Mouse (Mus musculus): ENCODE data around the gene Itgb8. TPM values are rescaled to one million over a fixed set of nuclear protein-coding genes. Genes with fewer than 3 reads are reported as not detected.

Itgb8 gene
- polyA plus RNA-seq (2016; fragmentation: Nextera tagmentation; extraction: Ambion mirVana), result 14.9 and 15.6 TPM in 2 replicates

DNA sequence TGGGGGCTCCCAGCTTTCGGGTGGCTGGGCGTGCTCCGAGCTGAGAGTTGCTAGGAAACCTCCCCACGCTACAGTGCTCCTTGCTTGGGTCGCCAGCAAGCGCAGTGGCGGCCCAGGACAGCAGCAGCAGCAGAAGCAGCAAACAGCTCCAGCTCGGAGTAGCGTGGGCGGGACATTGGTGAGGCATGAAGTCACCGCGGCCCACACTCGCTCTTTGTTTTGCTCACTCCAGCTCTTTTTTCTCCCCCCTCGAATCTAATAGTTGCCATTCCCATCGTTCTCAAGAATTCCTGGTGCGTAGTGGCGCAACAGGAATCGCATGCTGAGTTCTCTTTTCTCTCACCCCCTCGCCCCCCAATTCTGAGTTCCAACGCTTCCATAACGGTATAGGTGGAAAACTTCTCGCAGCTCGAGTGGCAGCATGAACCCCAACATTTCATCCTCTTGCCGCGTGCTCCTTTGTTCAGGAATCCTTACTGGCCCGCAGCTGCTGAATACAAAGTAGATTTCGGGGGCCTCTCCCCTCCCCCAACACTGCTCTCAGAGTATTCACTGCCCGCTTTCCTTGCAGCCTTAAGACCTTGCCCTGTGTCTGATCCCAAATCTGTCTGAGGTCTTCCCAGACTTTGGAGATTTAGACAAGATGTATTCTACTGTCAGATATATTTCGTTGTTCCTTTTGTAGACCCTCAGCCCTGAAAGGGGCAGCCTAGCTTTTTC, at the start of gene Itgb8:
Gene Itgb8 (minus strand): TSS at position 107 of the 720 bp plus-strand sequence.
- 1% methylated on average over 29 of the region's 29 CpGs for WGBS

DNA sequence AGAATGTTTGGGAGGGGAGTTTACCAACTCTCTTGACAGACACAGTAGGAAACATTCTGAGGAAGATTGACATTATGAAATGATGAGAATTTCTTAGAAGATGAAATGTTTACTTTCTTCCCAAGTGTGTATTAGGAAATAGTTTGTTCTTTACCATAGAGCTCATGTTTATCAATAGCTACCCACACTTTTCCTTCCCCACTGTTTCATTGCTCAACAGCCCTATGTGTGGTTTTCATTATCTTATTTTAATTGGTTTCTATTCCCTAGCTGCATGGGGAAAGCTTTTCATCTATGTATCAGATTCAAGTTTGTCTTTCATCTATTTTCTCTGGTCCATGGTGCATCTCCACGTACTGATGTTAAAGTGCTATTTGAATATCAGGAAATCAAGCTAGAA, 37.7 kb upstream of the Itgb8 start:
- peaks cover 4% of the 10 kb centered on the region; the same call in 1 of the 2 replicates for H3K4me1 ChIP-seq
- H3K9ac ChIP-seq, result no peak overlapping the region
- H3K27ac ChIP-seq, result no peak overlapping the region
- H3K9me3 ChIP-seq, result no peaks in the 10 kb centered on the region
- no peaks in the 10 kb centered on the region for H3K36me3 ChIP-seq
- 88% methylated on average over 1 of the region's 1 CpGs for WGBS
- H3K4me3 ChIP-seq, result no peak overlapping the region
- no peak overlapping the region for H3K4me2 ChIP-seq (replicated peaks)
- no peak for ATAC-seq (ENCODE audit: low FRiP score, low read depth)
- H3K27me3 ChIP-seq (replicated peaks), result no peaks in the 10 kb centered on the region

More for the DNA sequence above, at the start of gene Itgb8:
- Histone ChIP-seq H3K27me3 (replicated peaks) (no peaks in the 10 kb centered on the region), H3K4me3 (peak within 1 kb of the TSS; percentile 59), H3K9me3 (no peaks in the 10 kb centered on the region), H3K27ac (peak within 1 kb of the TSS; percentile 90), H3K4me1 (peaks cover 20% of the 10 kb centered on the region), H3K4me2 (replicated peaks) (peak within 1 kb of the TSS; percentile 82), H3K36me3 (no peaks in the 10 kb centered on the region), H3K9ac (peak within 1 kb of the TSS; percentile 72)
- peak; percentile 93 for ATAC-seq (ENCODE audit: low FRiP score, low read depth)

DNA sequence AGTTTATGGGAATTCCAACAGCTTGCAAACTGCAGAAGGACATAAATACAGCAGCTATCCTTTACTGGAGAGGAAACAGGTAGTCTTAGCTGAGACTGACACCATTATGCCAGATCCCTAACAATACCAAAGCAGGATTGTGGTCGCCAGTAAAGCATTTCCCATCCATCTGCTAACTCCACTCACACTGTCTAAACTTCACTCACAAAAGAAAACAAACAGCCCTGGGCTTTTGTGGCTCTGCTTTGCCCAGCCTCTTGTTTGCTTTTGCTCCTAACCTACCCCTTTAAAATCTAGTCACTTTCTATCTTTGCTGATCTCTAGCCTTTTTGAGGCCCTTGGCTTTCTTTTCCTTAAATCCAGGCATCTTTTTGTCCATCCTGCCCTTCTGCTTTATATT, 35.0 kb upstream of the Itgb8 start:
- Histone ChIP-seq H3K4me3 (no peak overlapping the region), H3K4me1 (peaks cover 4% of the 10 kb centered on the region; the same call in 1 of the 2 replicates), H3K4me2 (replicated peaks) (no peak overlapping the region), H3K27ac (no peak overlapping the region), H3K9ac (no peak overlapping the region), H3K9me3 (no peaks in the 10 kb centered on the region), H3K27me3 (replicated peaks) (no peaks in the 10 kb centered on the region), H3K36me3 (no peaks in the 10 kb centered on the region)
- 3% methylated on average over 1 of the region's 1 CpGs for whole genome bisulfite sequencing
- ATAC-seq (ENCODE audit: low FRiP score, low read depth), result 0 out of 2 replicates have a peak, but pooled peaks have one; percentile 25

DNA sequence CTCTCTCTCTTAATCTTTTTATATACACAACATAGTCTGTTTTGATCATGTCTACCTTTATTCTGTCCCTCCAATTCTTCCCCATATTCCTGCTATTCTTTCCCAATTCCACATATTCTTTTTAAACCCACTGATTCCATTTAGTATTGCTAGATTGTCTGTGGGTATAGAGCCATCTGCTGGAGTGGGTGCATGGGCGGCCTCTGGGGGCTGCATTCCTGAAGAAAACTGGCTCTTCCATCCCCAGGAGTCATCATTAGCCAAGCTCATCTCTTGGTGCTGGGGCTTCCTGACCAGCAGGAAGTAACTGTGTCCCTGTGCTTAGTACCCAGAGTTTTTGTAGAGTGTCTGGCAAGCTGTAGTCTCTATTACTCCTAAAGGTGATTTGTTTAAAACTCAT, 33.4 kb upstream of the Itgb8 start:
- Histone ChIP-seq H3K9ac (no peak overlapping the region), H3K27ac (no peak overlapping the region), H3K4me3 (no peak overlapping the region), H3K4me2 (replicated peaks) (no peak overlapping the region), H3K4me1 (peaks cover 4% of the 10 kb centered on the region; the same call in 1 of the 2 replicates), H3K36me3 (no peaks in the 10 kb centered on the region), H3K27me3 (replicated peaks) (no peaks in the 10 kb centered on the region), H3K9me3 (no peaks in the 10 kb centered on the region)
- WGBS, result 73% methylated on average over 1 of the region's 1 CpGs
- ATAC-seq (ENCODE audit: low FRiP score, low read depth), result no peak

DNA sequence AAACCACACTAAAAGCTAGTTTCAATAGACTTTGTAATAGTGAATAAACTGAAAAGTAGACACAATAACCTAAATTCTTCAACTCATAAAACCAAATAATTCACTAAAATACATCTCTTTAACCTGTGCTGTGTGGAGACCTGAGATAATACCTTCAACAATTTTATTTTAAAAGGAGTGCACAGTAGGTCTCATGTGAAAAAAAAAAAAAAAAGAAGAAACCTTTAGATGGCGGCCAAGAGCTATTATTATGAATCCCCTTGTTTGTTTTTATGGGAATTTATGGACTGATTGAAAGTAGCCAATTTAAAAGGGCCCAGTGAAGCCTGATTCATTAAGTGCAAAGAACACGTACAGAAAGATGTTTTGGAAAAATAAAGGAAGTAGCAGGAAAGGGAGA, 31.4 kb upstream of the Itgb8 start:
- Histone ChIP-seq H3K27ac (no peak overlapping the region), H3K4me2 (replicated peaks) (no peak overlapping the region), H3K4me1 (peaks cover 4% of the 10 kb centered on the region; the same call in 1 of the 2 replicates), H3K4me3 (no peak overlapping the region), H3K27me3 (replicated peaks) (no peaks in the 10 kb centered on the region), H3K9ac (no peak overlapping the region), H3K36me3 (no peaks in the 10 kb centered on the region), H3K9me3 (no peaks in the 10 kb centered on the region)
- 69% methylated on average over 2 of the region's 2 CpGs for WGBS
- ATAC-seq (ENCODE audit: low FRiP score, low read depth), result no peak

DNA sequence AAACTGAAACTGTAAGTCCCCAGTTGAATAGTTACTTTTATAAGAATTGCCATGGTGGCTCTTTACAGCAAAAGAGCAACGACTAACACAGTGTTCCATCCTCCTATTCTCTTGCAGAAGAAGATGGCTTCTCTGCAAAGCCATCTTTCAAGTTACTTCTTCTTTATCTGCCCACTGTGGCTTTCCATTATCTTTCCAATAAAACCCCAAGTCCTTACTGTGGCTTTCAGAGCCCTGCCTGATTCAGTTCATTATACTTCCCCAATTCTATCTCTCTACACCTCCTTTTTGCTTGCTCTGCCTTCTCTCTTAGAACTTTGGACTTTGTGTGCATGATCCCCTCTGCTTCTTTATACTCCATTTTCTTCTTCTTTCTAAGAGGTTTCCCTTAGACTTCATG, 30.1 kb upstream of the Itgb8 start:
- Histone ChIP-seq H3K27ac (no peak overlapping the region), H3K4me3 (no peak overlapping the region), H3K9me3 (no peaks in the 10 kb centered on the region), H3K36me3 (no peaks in the 10 kb centered on the region), H3K9ac (no peak overlapping the region), H3K27me3 (replicated peaks) (no peaks in the 10 kb centered on the region), H3K4me2 (replicated peaks) (no peak overlapping the region), H3K4me1 (peaks cover 3% of the 10 kb centered on the region; the same call in 1 of the 2 replicates)
- no peak for ATAC-seq (ENCODE audit: low FRiP score, low read depth)
- 82% methylated on average over 1 of the region's 1 CpGs for WGBS

DNA sequence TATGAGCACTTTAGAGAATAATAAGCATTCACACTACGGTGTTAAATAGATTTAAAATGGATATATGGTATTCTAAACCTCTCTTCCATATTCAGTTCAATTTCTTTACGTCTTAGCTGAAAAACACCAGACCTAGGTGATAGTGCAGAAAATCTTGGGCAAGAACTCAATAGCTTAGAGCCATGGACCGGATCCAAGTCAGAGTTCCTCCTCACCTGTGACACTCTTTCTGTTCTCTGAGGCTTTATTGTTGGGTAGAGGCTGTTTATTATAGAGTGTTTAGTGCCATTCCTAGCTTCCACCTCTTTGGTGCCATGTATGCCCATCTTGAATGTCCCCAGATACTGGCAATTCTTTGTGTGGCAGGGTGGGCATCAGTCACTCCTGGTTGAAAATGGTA, 25.9 kb upstream of the Itgb8 start:
- Histone ChIP-seq H3K4me1 (no peaks in the 10 kb centered on the region), H3K4me2 (replicated peaks) (no peak overlapping the region), H3K27ac (no peak overlapping the region), H3K36me3 (no peaks in the 10 kb centered on the region), H3K27me3 (replicated peaks) (no peaks in the 10 kb centered on the region), H3K4me3 (no peak overlapping the region), H3K9me3 (no peaks in the 10 kb centered on the region), H3K9ac (no peak overlapping the region)
- WGBS, result 90% methylated on average over 3 of the region's 3 CpGs
- no peak for ATAC-seq (ENCODE audit: low FRiP score, low read depth)

DNA sequence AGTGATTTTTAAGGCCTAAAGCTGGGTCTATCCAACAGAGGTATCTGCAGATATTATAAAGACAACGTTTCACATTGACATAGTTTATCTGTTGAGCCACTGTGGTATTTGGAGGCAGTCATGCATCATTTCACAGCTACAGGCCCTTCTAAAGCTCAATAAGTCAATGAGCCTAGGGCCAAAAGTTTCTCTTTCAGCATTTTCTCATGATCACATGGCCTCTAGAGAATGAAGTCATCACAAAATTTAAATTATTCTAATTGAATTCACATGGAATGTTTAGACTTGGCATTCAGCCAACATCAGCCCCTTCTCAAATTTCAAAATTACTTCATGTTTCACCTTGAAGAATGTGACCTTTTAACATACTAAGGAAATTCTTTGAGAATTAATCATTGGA, 10.0 kb upstream of the Itgb8 start:
- no peak for ATAC-seq (ENCODE audit: low FRiP score, low read depth)
- H3K36me3 ChIP-seq, result no peaks in the 10 kb centered on the region
- H3K9ac ChIP-seq, result no peak overlapping the region
- no peak overlapping the region for H3K4me2 ChIP-seq (replicated peaks)
- H3K9me3 ChIP-seq, result no peaks in the 10 kb centered on the region
- H3K4me1 ChIP-seq, result no peaks in the 10 kb centered on the region
- no peak overlapping the region for H3K4me3 ChIP-seq
- H3K27ac ChIP-seq, result no peak overlapping the region
- 39% methylated on average over 1 of the region's 1 CpGs for whole genome bisulfite sequencing
- no peaks in the 10 kb centered on the region for H3K27me3 ChIP-seq (replicated peaks)

DNA sequence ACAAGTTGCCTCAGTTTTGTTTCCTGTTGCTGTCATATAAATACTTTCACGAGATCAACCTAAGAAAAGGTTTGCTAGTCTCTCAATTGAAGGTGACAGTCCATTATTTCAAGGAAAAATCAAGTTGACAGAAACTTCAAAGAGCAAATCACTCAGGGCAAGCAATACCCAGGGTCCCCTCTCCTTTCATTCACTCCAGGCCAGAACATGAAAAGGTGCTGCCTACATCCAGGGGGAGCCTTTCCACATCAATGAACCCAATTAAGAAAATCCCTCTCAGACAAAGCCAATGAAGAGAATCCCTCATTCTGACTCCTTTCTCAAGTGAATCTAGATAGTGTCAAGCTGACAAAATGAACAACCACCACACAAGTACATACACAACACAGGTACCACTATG, 2.5 kb upstream of the Itgb8 start:
- WGBS, result 20% methylated on average over 1 of the region's 1 CpGs
- Histone ChIP-seq H3K4me1 (peaks cover 15% of the 10 kb centered on the region), H3K4me3 (no peak overlapping the region), H3K36me3 (no peaks in the 10 kb centered on the region), H3K27me3 (replicated peaks) (no peaks in the 10 kb centered on the region), H3K4me2 (replicated peaks) (no peak overlapping the region), H3K9ac (no peak overlapping the region), H3K9me3 (no peaks in the 10 kb centered on the region), H3K27ac (no peak overlapping the region)
- ATAC-seq (ENCODE audit: low FRiP score, low read depth), result no peak

DNA sequence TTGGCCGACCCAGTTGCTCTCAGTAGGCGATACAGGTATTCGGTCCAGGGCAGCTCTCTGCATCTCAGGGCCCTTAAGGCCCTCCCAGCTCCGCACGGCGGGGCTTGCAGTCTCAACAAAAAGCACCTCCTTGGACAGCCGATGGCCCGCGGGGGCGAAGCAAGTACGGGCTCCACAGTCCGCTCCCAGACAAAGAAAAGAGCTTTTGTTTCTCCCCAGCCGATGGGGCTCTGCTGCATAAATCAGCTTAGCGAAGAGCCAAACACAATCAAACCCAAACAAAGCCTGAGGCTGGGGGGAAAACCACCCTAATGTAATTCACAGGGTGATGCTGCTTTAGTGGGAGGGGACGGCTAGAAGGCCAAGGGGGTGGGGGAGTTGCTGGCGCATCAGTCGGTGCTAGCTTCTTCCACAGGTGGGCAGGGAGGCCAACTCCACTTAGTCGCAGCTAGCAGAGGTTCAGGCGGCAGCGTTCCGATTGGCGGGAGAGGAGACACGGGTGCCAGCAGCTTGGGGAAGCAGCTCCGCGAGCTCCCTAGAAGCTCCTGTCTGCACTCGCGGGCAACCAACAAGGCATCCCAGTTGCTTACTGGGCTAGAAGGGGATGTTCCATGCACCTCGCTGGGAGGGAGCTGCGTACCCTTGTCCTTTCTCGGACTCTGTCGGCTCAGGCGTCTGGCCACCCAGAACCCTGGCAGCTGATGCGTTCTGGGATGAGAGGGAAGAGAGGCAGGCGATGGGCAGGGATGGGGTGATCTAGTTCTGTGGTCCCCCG, 494 bp downstream of the Itgb8 start:
- peak overlapping the region; percentile 90 for H3K27ac ChIP-seq
- peak overlapping the region; percentile 59 for H3K4me3 ChIP-seq
- WGBS, result under 1% methylated on average over 35 of the region's 35 CpGs
- H3K4me1 ChIP-seq, result peaks cover 20% of the 10 kb centered on the region
- peak overlapping the region; percentile 82 for H3K4me2 ChIP-seq (replicated peaks)
- H3K9ac ChIP-seq, result peak overlapping the region; percentile 72
- H3K36me3 ChIP-seq, result no peaks in the 10 kb centered on the region
- no peaks in the 10 kb centered on the region for H3K27me3 ChIP-seq (replicated peaks)
- H3K9me3 ChIP-seq, result no peaks in the 10 kb centered on the region
- peak; percentile 88 for ATAC-seq (ENCODE audit: low FRiP score, low read depth)

DNA sequence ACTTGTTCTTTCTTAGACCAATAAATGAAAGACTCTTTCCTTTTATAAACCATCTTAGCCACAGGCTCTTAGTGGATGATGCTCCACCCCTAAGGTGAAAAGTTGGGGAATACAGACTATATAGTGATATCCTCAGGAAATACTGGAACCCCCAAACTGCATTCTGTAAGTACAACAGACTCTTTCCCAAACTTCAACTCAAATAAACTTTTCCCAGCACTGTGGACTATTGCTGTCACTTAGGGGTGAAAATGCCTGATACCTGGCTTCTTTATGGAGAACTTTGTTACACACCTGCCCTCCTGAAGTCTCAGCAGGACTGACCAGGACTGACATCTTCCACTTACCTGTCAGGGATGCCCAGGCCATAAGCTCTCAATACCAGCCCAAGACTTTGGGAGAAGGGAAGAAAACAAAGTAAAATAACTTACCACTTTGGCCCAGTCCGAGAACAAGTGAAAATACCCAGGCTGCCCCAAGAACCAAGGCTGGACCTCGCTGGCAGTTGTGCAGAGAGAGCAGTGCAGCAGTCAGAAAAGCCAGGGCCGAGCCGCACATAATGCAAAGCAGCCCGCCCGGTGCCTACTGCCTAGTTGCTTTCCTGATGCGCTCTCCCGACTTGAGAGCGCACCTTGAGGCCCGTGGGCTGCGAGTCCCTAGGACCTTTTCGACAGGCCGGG, 1.2 kb downstream of the Itgb8 start:
- H3K9me3 ChIP-seq, result no peaks in the 10 kb centered on the region
- peaks cover 21% of the 10 kb centered on the region for H3K4me1 ChIP-seq
- peak overlapping the region; percentile 82 for H3K4me2 ChIP-seq (replicated peaks)
- peak overlapping the region; percentile 59 for H3K4me3 ChIP-seq
- 1% methylated on average over 13 of the region's 13 CpGs for WGBS
- peak overlapping the region; percentile 90; the same call in 1 of the 2 replicates for H3K27ac ChIP-seq
- ATAC-seq (ENCODE audit: low FRiP score, low read depth), result peak; percentile 49
- H3K36me3 ChIP-seq, result no peaks in the 10 kb centered on the region
- no peaks in the 10 kb centered on the region for H3K27me3 ChIP-seq (replicated peaks)
- peak overlapping the region; percentile 72 for H3K9ac ChIP-seq

DNA sequence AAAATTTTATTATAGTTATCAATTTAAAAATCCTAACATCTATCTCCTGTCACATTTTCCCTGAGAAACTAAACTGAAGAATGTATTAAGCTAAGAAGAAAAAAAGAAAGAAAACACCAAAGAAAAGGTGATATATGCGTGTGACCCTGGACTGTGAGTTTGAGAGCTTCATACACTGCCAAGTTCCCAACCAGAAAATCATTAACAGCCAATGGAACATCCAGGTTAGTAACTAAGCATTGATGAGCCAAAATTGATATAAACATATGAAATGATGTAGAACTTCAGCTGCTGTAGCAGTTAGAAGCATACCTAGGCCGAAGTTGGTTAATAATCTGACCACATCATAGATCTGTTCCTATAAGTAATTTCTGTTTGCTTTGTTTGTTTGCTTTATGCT, 6.8 kb downstream of the Itgb8 start:
- WGBS, result 87% methylated on average over 2 of the region's 2 CpGs

More for the DNA sequence above, 6.8 kb downstream of the Itgb8 start:
- no peaks in the 10 kb centered on the region for H3K36me3 ChIP-seq
- H3K4me2 ChIP-seq (replicated peaks), result no peak overlapping the region
- ATAC-seq (ENCODE audit: low FRiP score, low read depth), result no peak
- H3K4me3 ChIP-seq, result no peak overlapping the region
- H3K9me3 ChIP-seq, result no peaks in the 10 kb centered on the region
- no peaks in the 10 kb centered on the region for H3K27me3 ChIP-seq (replicated peaks)
- peaks cover 17% of the 10 kb centered on the region for H3K4me1 ChIP-seq
- no peak overlapping the region for H3K27ac ChIP-seq
- H3K9ac ChIP-seq, result no peak overlapping the region

All from neural tube, embryonic 12.5 days (tissue).